Mouse (Mus musculus) c-Kit-negative CD71-positive TER-119-positive erythroid progenitor cells, embryonic 14.5 days (primary cell): ENCODE measurements around the gene Gigyf1.

Source experiments
- DNase-seq: peaks from one replicate; pipeline ENCODE4 v3.0.0-alpha.2; 2013; ENCODE audit warnings: low read depth, low spot score

Gigyf1 gene

DNA sequence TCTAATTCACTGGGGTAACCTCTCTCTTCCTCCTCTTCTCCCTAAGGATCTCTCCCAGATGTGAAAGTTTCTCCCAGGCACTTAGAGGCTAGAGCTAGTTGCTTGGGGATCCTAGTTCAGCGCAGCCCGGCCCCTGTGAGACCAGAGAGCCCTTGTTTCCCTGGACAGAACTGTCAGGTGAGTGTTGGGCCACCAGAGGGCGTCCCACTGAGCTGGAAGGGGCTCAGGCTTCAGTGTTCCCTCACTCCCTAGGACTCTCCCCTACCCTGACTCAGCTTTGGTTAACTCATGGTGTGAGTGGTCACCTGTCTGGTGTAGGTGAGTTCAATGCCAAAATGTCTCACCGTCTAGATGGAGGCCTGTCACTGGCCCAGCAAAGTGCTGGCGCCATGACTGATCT, at the start of gene Gigyf1:
Gene Gigyf1 (plus strand): TSS at position 113 of the 400 bp plus-strand sequence.
- no peak for DNase-seq

DNA sequence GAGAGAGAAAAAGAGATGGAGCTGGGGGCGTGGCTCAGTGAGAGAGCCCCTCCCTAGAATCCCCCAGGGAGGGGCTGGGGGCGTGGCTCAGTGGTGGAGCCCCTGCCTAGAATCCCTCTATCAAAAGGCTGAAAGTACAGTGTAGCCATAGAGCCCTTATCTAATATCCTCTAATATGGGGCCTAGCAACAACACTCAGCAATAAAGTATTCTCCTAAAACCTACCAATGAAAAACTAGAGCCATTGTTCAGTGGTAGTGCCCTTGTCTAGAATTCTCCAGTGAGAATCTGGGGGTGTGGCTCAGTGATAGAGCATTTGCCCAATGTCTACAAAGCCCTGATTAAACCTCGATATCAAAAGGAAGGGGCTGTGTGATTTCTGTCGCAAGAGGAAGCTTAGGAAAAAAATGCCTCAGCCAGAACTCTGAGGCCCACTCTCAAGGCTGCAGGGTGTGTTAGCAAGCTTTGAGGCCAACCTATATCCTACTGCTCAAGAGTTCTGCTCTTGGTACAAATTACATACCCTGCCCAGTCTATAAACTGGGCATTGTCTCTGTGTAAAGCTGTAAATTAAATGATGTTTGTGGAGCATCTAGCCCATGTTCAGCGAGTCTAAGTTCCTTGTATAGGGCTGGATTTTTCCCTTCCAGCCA, 46.0 kb upstream of the Gigyf1 start:
- DNase-seq, result no peak

DNA sequence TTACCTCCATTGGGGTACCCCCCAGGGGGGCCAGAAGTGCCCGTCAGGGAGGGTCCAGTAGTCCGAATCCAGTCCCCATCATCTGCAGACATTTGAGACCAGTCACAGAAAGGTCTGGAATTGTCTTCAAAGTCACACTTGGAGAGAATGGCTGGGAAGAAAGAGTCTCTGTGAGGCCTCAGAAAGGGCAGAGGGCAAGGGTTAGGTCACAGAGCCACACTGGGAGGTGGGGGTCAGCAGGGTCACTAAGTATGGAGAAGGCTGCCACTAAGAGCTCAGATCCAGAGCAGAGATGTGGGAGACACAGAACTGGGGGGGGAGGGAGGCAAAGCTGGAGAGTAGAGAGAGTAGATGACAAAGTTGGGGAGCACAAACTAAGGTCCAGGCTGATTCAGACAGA, 44.0 kb upstream of the Gigyf1 start:
- DNase-seq, result no peak

DNA sequence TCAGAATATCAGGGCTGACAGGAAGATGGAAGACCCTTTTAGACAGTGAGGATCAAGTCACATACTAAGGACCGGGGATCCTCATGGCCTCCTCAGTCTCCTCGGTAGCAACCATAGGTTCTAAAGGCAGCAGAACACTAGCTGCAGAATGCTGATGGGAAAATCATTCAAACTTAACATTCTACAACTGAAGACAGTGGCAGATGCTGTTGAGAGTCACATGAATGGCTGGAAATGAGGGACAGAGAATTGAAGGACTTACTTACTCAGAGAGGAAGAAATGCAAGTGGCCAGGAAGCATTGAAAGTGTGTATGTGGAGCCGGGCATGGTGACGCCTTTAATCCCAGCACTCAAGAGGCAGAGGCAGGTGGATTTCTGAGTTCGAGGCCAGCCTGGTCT, 41.4 kb upstream of the Gigyf1 start, which contains the start of gene Zan:
Gene Zan (minus strand): TSS at position 101 of the 400 bp plus-strand sequence.
- no peak for DNase-seq

DNA sequence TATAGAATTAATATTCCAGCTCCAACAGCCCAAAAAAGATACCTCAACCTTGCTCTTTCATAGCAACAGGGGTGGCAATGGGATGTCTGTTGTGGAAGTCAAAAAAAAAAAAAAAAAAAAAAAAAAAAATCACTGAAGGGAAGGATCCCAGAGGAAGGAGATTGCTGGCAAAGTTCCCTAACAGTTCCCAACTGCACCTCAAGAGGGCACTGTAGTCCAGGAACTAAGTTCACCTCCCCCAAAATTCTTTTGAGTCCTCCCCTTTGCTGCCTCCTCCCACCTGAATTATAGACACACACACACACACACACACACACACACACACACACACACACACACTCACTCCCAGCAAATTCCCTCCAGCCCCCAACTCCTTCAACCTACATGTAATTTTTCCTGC, 37.2 kb upstream of the Gigyf1 start:
- DNase-seq, result peak; percentile 30

DNA sequence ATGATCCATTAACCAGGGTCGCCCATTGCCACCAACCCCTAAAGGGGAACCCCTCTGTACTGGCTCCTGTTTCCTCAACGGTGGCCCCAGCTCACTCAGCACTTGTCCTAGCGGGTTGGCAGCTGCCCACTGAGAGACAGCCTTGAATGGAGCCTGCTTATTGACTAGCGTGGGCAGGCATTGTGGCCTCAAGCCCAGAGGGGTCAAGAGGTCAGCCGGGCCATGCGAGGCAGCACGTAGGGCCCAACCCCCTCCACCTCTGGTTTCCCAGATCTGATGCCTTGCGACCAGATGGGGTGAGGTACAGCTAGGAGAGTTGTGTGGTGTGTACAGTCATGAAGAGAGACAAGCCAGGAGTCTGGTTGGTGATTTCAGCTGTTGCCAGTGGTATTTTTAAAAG, 36.5 kb upstream of the Gigyf1 start:
- DNase-seq, result no peak

- DNase-seq, result no peak
Measured at GRCm38 (mm10) chr5:137485071-137485850, 33.1 kb upstream of the Gigyf1 start.

- no peak for DNase-seq
Measured at GRCm38 (mm10) chr5:137485851-137486155, 32.5 kb upstream of the Gigyf1 start.

GRCm38 (mm10) chr5:137487616-137488015, 30.7 kb upstream of the Gigyf1 start:
- DNase-seq, result no peak

- no peak for DNase-seq
Measured at GRCm38 (mm10) chr5:137491559-137491958, 26.8 kb upstream of the Gigyf1 start.

GRCm38 (mm10) chr5:137493831-137494230, 24.5 kb upstream of the Gigyf1 start:
- DNase-seq, result no peak

DNA sequence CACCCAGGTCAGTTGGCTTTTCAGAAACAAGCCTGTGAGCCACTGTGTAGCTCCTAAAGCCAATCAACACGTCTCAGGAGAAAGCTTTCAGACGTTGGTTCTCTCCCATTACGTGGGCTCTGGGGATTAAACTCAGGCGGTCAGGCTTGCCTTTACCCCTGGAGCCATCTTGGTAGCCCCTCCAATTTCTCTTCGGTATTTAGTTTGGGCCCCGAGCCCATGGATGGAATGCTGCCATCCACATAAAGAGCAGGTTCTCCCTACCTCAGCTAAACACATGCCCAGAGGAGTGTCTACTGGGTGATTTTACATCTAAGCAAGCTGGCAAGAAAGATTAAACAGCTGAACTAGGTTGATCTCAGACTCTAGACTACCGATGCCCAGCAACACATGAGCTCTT, 18.2 kb upstream of the Gigyf1 start:
- no peak for DNase-seq

DNA sequence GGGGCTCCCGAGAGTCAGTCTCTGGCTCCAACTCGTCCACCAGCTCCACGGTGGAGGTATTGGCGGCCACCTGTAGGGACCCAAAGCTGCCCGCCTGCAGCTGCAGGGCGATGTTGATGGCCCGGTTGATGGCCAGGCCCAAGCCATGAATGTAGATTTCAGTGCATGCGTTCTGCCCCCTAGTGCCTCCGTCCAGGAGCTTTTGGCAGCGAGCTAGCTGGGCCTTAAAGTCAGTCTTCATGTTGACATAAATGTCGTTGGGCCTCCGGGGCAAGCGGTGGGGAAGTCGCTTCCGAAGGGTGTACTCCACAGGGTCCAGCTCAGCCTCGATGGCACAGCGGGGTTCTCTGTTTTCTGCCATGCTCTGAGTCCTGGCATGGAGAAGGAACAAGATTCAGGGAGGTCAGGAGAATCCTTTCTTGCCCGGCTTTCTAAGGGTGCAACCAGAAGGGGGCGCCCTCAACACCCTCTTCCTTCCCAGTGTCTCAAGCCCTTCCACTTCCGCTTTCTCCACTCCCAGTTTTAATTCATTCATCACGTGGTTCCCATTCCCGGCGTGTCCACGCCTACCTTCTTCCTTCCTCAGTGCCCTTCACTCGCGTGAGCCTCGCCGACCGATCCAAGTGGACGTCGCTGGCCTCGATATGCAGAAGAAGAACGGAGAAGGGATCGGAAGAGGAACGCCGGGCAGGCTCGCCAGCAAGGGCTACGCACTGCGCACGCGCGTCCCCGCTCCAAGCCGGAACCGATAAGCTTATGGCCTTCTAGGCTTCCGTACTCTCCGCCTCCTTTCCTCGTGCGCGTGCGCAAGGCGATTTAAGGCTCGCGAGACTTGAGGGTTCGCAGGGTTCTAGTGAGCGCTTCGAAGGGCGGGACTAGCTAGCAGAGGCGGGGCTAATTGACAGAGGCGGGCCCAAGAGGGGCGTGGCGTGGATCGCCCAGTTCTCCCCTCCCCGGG, 16.4 kb upstream of the Gigyf1 start, which contains the start of gene Pop7:
Gene Pop7 (minus strand): TSS at position 810 of the 958 bp plus-strand sequence.
- peak; percentile 100 for DNase-seq

GRCm38 (mm10) chr5:137502667-137503110, 15.7 kb upstream of the Gigyf1 start:
- DNase-seq, result peak; percentile 83

DNA sequence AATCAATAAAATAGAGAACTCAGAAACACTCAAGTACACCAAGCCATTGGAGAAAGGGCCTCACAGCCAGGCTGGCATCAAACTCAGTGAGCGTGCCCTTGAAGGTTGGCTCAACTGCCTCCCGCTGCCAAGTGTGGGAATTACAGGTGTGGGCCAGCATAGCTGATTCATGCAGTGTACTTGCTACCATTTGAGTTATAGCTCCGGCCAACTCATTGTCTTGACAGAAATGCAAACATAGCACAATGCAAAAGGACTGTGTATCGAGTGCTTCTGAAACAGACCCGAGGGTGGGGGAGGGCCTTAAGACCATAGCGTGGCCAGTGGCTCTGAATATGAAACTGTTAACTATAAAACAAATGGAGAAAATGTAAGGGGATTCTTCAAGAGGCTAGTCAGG, 14.3 kb upstream of the Gigyf1 start:
- no peak for DNase-seq

DNA sequence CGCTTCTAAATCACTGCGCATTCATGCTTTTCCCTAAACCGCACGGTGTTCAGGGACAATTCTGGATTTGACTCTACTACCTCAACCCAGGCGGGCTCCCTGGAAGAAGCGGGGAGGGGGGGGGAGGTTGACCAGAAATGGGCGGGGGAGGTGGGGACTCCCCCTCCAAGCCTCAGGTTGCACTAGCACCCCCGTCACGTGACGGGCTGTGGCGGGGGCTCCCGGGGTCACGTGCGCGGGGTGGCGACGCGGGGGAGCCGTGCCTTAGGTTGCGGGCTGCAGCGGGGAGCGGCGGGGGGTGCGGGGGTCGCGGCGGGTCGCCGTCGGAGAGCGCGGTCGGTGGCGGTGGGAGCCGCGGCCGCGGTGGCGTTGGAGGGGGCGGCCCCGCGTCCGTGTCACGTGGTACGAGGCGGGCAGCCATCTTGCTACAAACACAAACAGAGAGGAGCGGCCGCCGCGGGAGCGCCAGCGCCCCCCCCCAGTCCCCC, 8.3 kb upstream of the Gigyf1 start:
- DNase-seq, result no peak

- DNase-seq, result no peak
Measured at GRCm38 (mm10) chr5:137510573-137511390, 7.6 kb upstream of the Gigyf1 start.

DNA sequence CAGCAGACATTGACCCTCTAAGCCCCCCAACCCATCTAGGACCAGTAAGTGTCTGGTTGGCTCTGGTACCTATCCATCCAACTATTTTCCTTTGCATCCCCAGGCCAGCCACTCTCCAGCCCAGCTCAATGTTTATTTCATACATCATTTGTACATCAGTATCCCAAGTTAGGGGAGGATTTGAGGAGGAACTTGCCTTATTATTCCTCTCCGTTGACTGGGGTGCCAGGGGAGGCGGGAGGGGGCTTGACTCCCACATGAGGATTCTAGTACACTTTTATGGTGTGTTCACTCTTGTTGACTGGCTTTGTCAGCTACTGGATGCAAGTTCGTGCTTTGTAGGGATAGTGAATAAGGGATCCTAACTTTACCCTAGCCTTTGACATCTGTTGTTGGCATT, 6.6 kb upstream of the Gigyf1 start:
- no peak for DNase-seq

DNA sequence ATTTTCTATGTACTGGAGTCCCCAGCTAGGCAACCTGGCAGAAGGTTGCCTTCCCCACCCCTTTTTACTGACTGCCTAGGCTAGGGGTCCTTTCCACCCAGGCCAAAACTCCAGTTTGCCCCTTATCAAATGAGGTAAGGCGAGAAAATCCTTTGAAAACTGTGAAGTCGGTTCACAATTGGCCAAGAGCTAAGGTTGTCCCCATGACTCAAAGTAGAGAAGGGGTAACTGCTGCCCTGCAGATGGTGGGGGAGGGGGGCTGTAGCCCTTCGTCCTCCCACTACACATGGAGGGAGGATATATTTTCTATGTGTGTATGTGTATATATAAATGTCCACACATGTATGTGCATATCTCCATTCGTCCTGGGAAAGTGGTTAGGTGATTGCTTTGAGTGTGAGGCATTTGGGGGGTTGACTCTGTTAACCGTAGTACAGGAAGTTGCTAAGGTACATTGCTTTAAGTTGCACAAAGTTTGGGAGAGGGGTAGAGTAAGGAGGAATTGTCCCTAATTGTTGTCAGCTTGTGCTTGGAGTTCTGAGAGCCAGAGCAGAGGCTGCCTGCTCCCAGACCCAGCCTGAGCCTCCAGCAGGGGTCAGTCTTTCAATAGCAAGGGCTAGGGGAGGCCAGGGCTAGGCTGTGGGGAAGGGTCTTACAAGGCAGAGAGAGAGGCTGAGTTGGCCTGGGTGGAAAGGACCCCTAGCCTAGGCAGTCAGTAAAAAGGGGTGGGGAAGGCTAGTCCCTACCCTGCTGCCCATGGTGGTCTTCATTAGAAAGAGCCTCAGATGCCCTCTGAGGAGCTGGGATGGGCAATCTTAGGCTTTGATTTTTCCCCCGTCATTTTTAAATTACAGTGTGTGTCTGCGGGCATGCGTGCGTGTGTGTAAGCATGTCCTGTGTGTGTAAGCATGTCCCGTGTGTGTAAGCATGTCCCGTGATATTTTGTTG, 5.2 kb upstream of the Gigyf1 start:
- DNase-seq, result no peak
